In the genomic region with DNA sequence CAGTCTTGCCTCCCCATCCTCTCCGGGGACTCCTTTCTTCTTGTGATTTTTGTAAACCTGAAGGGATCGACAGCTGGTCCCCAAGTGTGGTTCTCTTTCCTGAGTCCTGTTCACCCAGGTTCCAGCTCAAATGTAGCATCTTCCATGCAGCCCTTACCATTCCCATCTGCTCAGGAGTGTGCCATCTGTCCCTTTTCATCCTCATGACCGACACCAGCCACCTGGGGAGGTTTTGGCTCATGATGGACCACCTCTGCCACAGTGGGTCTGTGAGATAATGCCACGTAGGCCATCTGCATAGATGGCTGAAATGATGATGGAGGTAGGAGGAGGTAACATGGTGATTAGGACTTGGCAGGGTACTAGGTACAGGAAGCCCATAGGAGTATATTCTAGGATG, we compare ENCODE assay signal across 33 mouse cellular contexts. TPM values are rescaled to one million over a fixed set of nuclear protein-coding genes. Genes with fewer than 3 reads are reported as not detected.
DNase-seq lines count a peak whose midpoint lies in the region; ATAC-seq and TF ChIP-seq lines count a peak whose summit lies in the region.
"Had no signal": no experiment of that assay in that cellular context is flagged by ENCODE, and none has a peak within 500 bp of the region (broad histone marks: within the 10 kb centered on the region; RNA-seq: fewer than 3 reads in every experiment).

No protein-coding gene starts in this region.

- ATAC-seq in midbrain, embryonic 16.5 days, result no peak
- ATAC-seq: activated CD4-positive, CD25-positive, alpha-beta regulatory T cell, adult 4 months; forebrain, embryonic 15.5 days had no signal

- 91% methylated on average over 4 of the region's 4 CpGs for WGBS in midbrain, embryonic 16.5 days

- no peak overlapping the region for H3K9ac ChIP-seq in midbrain, embryonic 16.5 days (ENCODE audit: low read depth, low read length)
- H3K9ac ChIP-seq: embryonic facial prominence, embryonic 13.5 days; forebrain, embryonic 12.5 days; forebrain, embryonic 15.5 days; hindbrain, embryonic 12.5 days; hindbrain, embryonic 15.5 days had no signal

- intact Hi-C loops in gastrocnemius, adult 2 months (cut with DNase I), result no loop called here

- no peaks in the 10 kb centered on the region for H3K27me3 ChIP-seq in midbrain, embryonic 16.5 days (ENCODE audit: control insufficient read depth, insufficient read depth, low read depth, low read length)
- H3K27me3 ChIP-seq: embryonic facial prominence, embryonic 13.5 days; forebrain, embryonic 12.5 days; forebrain, embryonic 15.5 days; hindbrain, embryonic 12.5 days; hindbrain, embryonic 15.5 days had no signal

- no peaks in the 10 kb centered on the region for H3K36me3 ChIP-seq in midbrain, embryonic 16.5 days (ENCODE audit: control insufficient read depth, insufficient read depth, low read length)
- H3K36me3 ChIP-seq: embryonic facial prominence, embryonic 13.5 days; forebrain, embryonic 12.5 days; forebrain, embryonic 15.5 days; hindbrain, embryonic 12.5 days; hindbrain, embryonic 15.5 days had no signal

- no peaks in the 10 kb centered on the region; the same call in 1 of the 2 replicates for H3K9me3 ChIP-seq in midbrain, embryonic 16.5 days (replicated peaks; ENCODE audit: control insufficient read depth, low read length, poor library complexity, severe bottlenecking)
- H3K9me3 ChIP-seq: embryonic facial prominence, embryonic 10.5 days; embryonic facial prominence, embryonic 13.5 days; forebrain, embryonic 12.5 days; forebrain, embryonic 15.5 days; hindbrain, embryonic 12.5 days; hindbrain, embryonic 15.5 days had no signal

- H3K27ac ChIP-seq in gastrocnemius, adult 2 months, result peak overlapping the region; percentile 99; the same call in 1 of the 2 replicates
- H3K27ac ChIP-seq in midbrain, embryonic 16.5 days (ENCODE audit: low read length), result no peak overlapping the region
- H3K27ac ChIP-seq: embryonic facial prominence, embryonic 10.5 days; embryonic facial prominence, embryonic 13.5 days; forebrain, embryonic 12.5 days; forebrain, embryonic 15.5 days; hindbrain, embryonic 12.5 days; hindbrain, embryonic 15.5 days had no signal

- no peak overlapping the region for H3K4me3 ChIP-seq in gastrocnemius, adult 2 months
- no peak overlapping the region for H3K4me3 ChIP-seq in midbrain, embryonic 16.5 days (ENCODE audit: low read depth, low read length)
- H3K4me3 ChIP-seq: embryonic facial prominence, embryonic 13.5 days; erythroblast, embryonic 14.5 days; forebrain, embryonic 12.5 days; forebrain, embryonic 15.5 days; hindbrain, embryonic 12.5 days; hindbrain, embryonic 15.5 days had no signal

- H3K4me2 ChIP-seq in midbrain, embryonic 16.5 days (ENCODE audit: low read length), result no peak overlapping the region
- H3K4me2 ChIP-seq: forebrain, embryonic 12.5 days; forebrain, embryonic 15.5 days; heart, embryonic 11.5 days; hindbrain, embryonic 12.5 days had no signal

- no peak for TF ChIP-seq CTCF in gastrocnemius, adult 2 months (IDR thresholded peaks at IDR 0.05)

- DNase-seq in cerebellum, adult 11 months, result peak; percentile 33
- no peak for DNase-seq in cerebellum, postnatal 4 days (ENCODE audit: low spot score in 2 of 2)
- DNase-seq in gastrocnemius, adult 2 months, result no peak
- no peak for DNase-seq in gastrocnemius, postnatal 4 days (ENCODE audit: low spot score in 2 of 2)
- peak; percentile 57 to 75 for DNase-seq in cerebellum, postnatal 10 days
- peak; percentile 42 to 44 for DNase-seq in cerebellum, postnatal 36 days
- DNase-seq in yolk sac, embryonic 10.5 days (ENCODE audit: low spot score), result no peak
- DNase-seq: adrenal gland, adult 8-10 months; adrenal gland, postnatal 36 days; embryo, embryonic 11 days; gastrocnemius, postnatal 10 days; gastrocnemius, postnatal 36 days; heart, adult 11 months; kidney, adult 11 months; kidney, adult 8-10 months had no signal

- peaks cover 6% of the 10 kb centered on the region for H3K4me1 ChIP-seq in midbrain, embryonic 16.5 days (ENCODE audit: control insufficient read depth, insufficient read depth, low read length)

RNA-seq across cellular contexts. Expression of gene Cela3a, which starts 19.4 kb away (rescaled TPM):
- not detected for total RNA-seq in gastrocnemius, adult 2 months (2021)
- under 1 TPM in 1 of 2 experiments, not detected in 1; 0.34 TPM for total RNA-seq in gastrocnemius, postnatal 4 days (2021)
- polyA plus RNA-seq in midbrain, embryonic 16.5 days (2015; fragmentation: Nextera tagmentation; extraction: Ambion mirVana), result not detected in 2 replicates
- total RNA-seq: adrenal gland, adult 8-10 months; adrenal gland, postnatal 36 days; ES-E14; gastrocnemius, postnatal 10 days; gastrocnemius, postnatal 36 days; heart, adult 8-10 months; heart, postnatal 25 days; hematopoietic stem cell, adult 5-6 weeks had no signal
- polyA plus RNA-seq: activated CD4-positive, CD25-positive, alpha-beta regulatory T cell, adult 4 months; cortical plate, adult 2 months; embryonic facial prominence, embryonic 10.5 days; embryonic facial prominence, embryonic 13.5 days; erythroblast, embryonic 14.5 days; forebrain, embryonic 12.5 days; forebrain, embryonic 15.5 days; heart, embryonic 11.5 days; heart, embryonic 14.5 days; heart, postnatal 0 days; hindbrain, embryonic 12.5 days; hindbrain, embryonic 15.5 days; intestine, embryonic 14.5 days had no signal

RNA-seq across cellular contexts. Expression of gene Cdc42, which starts 32.7 kb away (rescaled TPM):
- total RNA-seq in gastrocnemius, adult 2 months (2021), result 100 to 1,000 TPM; 169 to 187 TPM
- total RNA-seq in gastrocnemius, postnatal 4 days (2021), result 100 to 1,000 TPM; 298 to 314 TPM
- 1,054 and 1,095 TPM in 2 replicates for polyA plus RNA-seq in midbrain, embryonic 16.5 days (2015; fragmentation: Nextera tagmentation; extraction: Ambion mirVana)

RNA-seq across cellular contexts. Expression of gene Cela3b, which starts 40.1 kb away (rescaled TPM):
- not detected for total RNA-seq in gastrocnemius, adult 2 months (2021)
- total RNA-seq in gastrocnemius, postnatal 4 days (2021), result under 1 TPM in 1 of 2 experiments, not detected in 1; 0.34 TPM
- not detected in 2 replicates for polyA plus RNA-seq in midbrain, embryonic 16.5 days (2015; fragmentation: Nextera tagmentation; extraction: Ambion mirVana)
- total RNA-seq: adrenal gland, postnatal 36 days; ES-E14; gastrocnemius, postnatal 10 days; gastrocnemius, postnatal 36 days; heart, adult 8-10 months; heart, postnatal 25 days; hematopoietic stem cell, adult 5-6 weeks had no signal
- polyA plus RNA-seq: activated CD4-positive, CD25-positive, alpha-beta regulatory T cell, adult 4 months; cortical plate, adult 2 months; embryonic facial prominence, embryonic 10.5 days; embryonic facial prominence, embryonic 13.5 days; erythroblast, embryonic 14.5 days; forebrain, embryonic 12.5 days; forebrain, embryonic 15.5 days; heart, embryonic 11.5 days; heart, embryonic 14.5 days; heart, postnatal 0 days; hindbrain, embryonic 12.5 days; hindbrain, embryonic 15.5 days had no signal

Comparison
In these comparisons a context has a peak if more than half of its experiments do, and no peak if none do; other contexts are left out.
1. DNase-seq: peak in cerebellum, adult 11 months (single experiment), cerebellum, postnatal 10 days (2 of 2) and cerebellum, postnatal 36 days (2 of 2); none in cerebellum, postnatal 4 days (0 of 2), gastrocnemius, adult 2 months (single experiment), gastrocnemius, postnatal 4 days (0 of 2) and yolk sac, embryonic 10.5 days (single experiment).